Mouse (Mus musculus): ENCODE results near the gene Rad51c.
A peak's percentile ranks its signal among the peaks of the same experiment; 100 is the strongest.

GRCm38 (mm10) chr11:87439796-87440420 is 35.2 kb upstream of the Rad51c start:
- no peak for TF ChIP-seq JUND (conservative IDR thresholded peaks at IDR 0.05; ENCODE audit: low read depth, low read length)
- peak; percentile 43 for TF ChIP-seq MXI1 (IDR thresholded peaks at IDR 0.05; ENCODE audit: low read depth, low read length)
- 0 out of 2 replicates have a peak, but pooled peaks have one; percentile 13 for TF ChIP-seq NRF1 (IDR thresholded peaks at IDR 0.05; ENCODE audit: low read depth, low read length)
- peak; percentile 74 for TF ChIP-seq MAX (IDR thresholded peaks at IDR 0.05; ENCODE audit: low read length)
- TF ChIP-seq CTCF (conservative IDR thresholded peaks at IDR 0.05 in 1 of 2, IDR thresholded peaks at IDR 0.05 in 1 of 2; ENCODE audit: low read depth in 2 of 2, low read length in 2 of 2), result no peak
- TF ChIP-seq POLR2A (IDR thresholded peaks at IDR 0.05; ENCODE audit: low read depth, low read length), result no peak; the same call in 1 of the 2 replicates
- no peak; the same call in none of the 2 replicates for TF ChIP-seq ZNF384 (IDR thresholded peaks at IDR 0.05; ENCODE audit: low read depth, low read length)
- no peak for TF ChIP-seq POLR2AphosphoS2 (IDR thresholded peaks at IDR 0.05; ENCODE audit: low read depth, low read length)
- TF ChIP-seq IRF4 (IDR thresholded peaks at IDR 0.05; ENCODE audit: low read depth, low read length), result peak; percentile 83
